Comparison of ENCODE assay signal across 29 mouse cellular contexts in genomic region chr17:50587941-50588340, GRCm38 (mm10).
DNase-seq lines count a peak whose midpoint lies in the region; ATAC-seq and TF ChIP-seq lines count a peak whose summit lies in the region.
"Had no signal": no experiment of that assay in that cellular context is flagged by ENCODE, and none has a peak within 500 bp of the region (broad histone marks: within the 10 kb centered on the region; RNA-seq: fewer than 3 reads in every experiment).

No protein-coding gene starts in this region.

- H3K27ac ChIP-seq in gastrocnemius, adult 2 months = peak overlapping the region; percentile 28; the same call in 1 of the 2 replicates
- H3K27ac ChIP-seq: embryonic facial prominence, embryonic 13.5 days; forebrain, embryonic 12.5 days; heart, adult 2 months; heart, embryonic 13.5 days; hindbrain, embryonic 12.5 days; limb, embryonic 12.5 days; midbrain, embryonic 15.5 days had no signal

- no peak for TF ChIP-seq CTCF in gastrocnemius, adult 2 months (IDR thresholded peaks at IDR 0.05)

- peak; percentile 58 for ATAC-seq in common myeloid progenitor, adult 5-6 weeks (replicated peaks; ENCODE audit: low read depth, poor library complexity, severe bottlenecking)
- peak; percentile 59 for ATAC-seq in megakaryocyte, adult 5-6 weeks (ENCODE audit: poor library complexity, severe bottlenecking)
- ATAC-seq: liver, postnatal 0 days; midbrain, embryonic 15.5 days had no signal

- DNase-seq in gastrocnemius, adult 2 months = no peak
- no peak for DNase-seq in gastrocnemius, postnatal 25 days
- no peak for DNase-seq in right cerebral cortex, postnatal 14 days
- no peak for DNase-seq in thymus, postnatal 36 days
- DNase-seq in lung, postnatal 36 days = no peak
- no peak for DNase-seq in frontal cortex, adult 2 months (ENCODE audit: extremely low spot score in 1 of 2, low spot score in 1 of 2)
- DNase-seq: adrenal gland, postnatal 36 days; cerebellum, adult 11 months; cerebellum, postnatal 14 days; embryo, embryonic 11 days; gastrocnemius, postnatal 14 days; heart, adult 2 months; heart, postnatal 14 days; kidney, adult 18-20 months; kidney, postnatal 10 days; liver, postnatal 0 days; lung, postnatal 10 days; right cerebral cortex, postnatal 4 days; thymus, adult 2 months had no signal

- no peak overlapping the region for H3K4me3 ChIP-seq in gastrocnemius, adult 2 months
- H3K4me3 ChIP-seq: embryonic facial prominence, embryonic 13.5 days; erythroblast, embryonic 14.5 days; forebrain, embryonic 12.5 days; heart, adult 2 months; heart, embryonic 13.5 days; hindbrain, embryonic 12.5 days; limb, embryonic 12.5 days; midbrain, embryonic 15.5 days; myocyte had no signal

- intact Hi-C loops in gastrocnemius, adult 2 months (cut with DNase I) = no loop called here
